Comparison of ENCODE assay signal across 8 mouse cellular contexts in the genomic region with DNA sequence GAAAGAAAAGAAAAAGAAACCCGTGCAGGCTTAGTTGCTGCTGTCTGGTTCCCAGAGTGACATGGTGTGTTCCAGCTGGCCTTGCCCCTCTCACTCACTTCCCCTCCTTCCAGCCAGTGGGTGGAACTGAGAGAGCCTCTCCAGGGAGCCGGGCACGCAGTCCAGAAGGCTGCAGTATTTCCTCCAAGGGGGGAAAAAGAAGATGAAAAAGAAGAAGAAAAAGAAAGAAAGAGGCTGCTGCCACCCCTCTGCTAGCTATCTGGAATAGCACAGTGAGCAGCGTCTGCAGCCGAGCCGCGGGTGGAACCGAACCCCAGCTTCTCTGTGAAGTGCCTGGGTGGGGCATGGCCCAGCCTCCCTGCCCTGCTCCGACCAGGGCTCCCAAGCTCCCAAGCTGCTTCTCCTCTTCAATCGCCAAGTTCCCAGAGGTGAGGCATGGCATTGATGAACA.
DNase-seq lines count a peak whose midpoint lies in the region; ATAC-seq and TF ChIP-seq lines count a peak whose summit lies in the region.

No protein-coding gene starts in this region.

- peak; percentile 38 to 56 for DNase-seq in urinary bladder, adult 18-20 months (ENCODE audit: low spot score in 2 of 2)
- DNase-seq in urinary bladder, postnatal 10 days (ENCODE audit: low spot score), result no peak
- DNase-seq in forebrain, embryonic 14.5 days (ENCODE audit: low spot score), result peak; percentile 49
- DNase-seq in heart, postnatal 0 days (ENCODE audit: low spot score), result peak; percentile 73
- peak; percentile 54 to 63 for DNase-seq in kidney, postnatal 36 days
- peak; percentile 74 for DNase-seq in lung, postnatal 25 days (ENCODE audit: low spot score)
- DNase-seq in right cerebral cortex, postnatal 4 days, result peak; percentile 11

- H3K4me3 ChIP-seq in forebrain, embryonic 14.5 days (ENCODE audit: low read depth, low read length), result peak overlapping the region; percentile 41
- peak overlapping the region; percentile 72 for H3K4me3 ChIP-seq in heart, postnatal 0 days (ENCODE audit: low read depth, low read length)

- no peaks in the 10 kb centered on the region for H3K36me3 ChIP-seq in forebrain, embryonic 14.5 days (ENCODE audit: control insufficient read depth, insufficient read depth, low read length)
- no peaks in the 10 kb centered on the region for H3K36me3 ChIP-seq in heart, postnatal 0 days (replicated peaks; ENCODE audit: control insufficient read depth, insufficient read depth, low read length)

- no peak for TF ChIP-seq CTCF in heart, postnatal 0 days (IDR thresholded peaks at IDR 0.05; ENCODE audit: low read depth)

- ATAC-seq in forebrain, embryonic 14.5 days, result peak; percentile 67
- peak; percentile 82 for ATAC-seq in heart, postnatal 0 days (ENCODE audit: insufficient read depth, low read depth)
- no peak for ATAC-seq in erythroid progenitor cell, adult 5-6 weeks (replicated peaks; ENCODE audit: low FRiP score, poor library complexity, severe bottlenecking)

- no peaks in the 10 kb centered on the region for H3K9me3 ChIP-seq in forebrain, embryonic 14.5 days (replicated peaks; ENCODE audit: control insufficient read depth, low read length)
- no peaks in the 10 kb centered on the region for H3K9me3 ChIP-seq in heart, postnatal 0 days (replicated peaks; ENCODE audit: control insufficient read depth, low read length)

- WGBS in forebrain, embryonic 14.5 days, result under 1% methylated on average over 10 of the region's 10 CpGs
- 0% methylated on average over 10 of the region's 10 CpGs for WGBS in heart, postnatal 0 days

- 0 out of 2 replicates have a peak overlapping the region, but pooled peaks have one; percentile 11 for H3K27ac ChIP-seq in forebrain, embryonic 14.5 days (ENCODE audit: low read depth, low read length)
- peak overlapping the region; percentile 75 for H3K27ac ChIP-seq in heart, postnatal 0 days (ENCODE audit: low read depth)

- H3K27me3 ChIP-seq in forebrain, embryonic 14.5 days (replicated peaks; ENCODE audit: control insufficient read depth, insufficient read depth, low read length), result peaks cover 3% of the 10 kb centered on the region; the same call in 1 of the 2 replicates
- H3K27me3 ChIP-seq in heart, postnatal 0 days (ENCODE audit: control insufficient read depth, insufficient read depth, low read length), result no peaks in the 10 kb centered on the region

- peaks cover 17% of the 10 kb centered on the region for H3K4me1 ChIP-seq in forebrain, embryonic 14.5 days (ENCODE audit: control insufficient read depth, insufficient read depth, low read length)
- peaks cover 15% of the 10 kb centered on the region; the same call in 1 of the 2 replicates for H3K4me1 ChIP-seq in heart, postnatal 0 days (ENCODE audit: control insufficient read depth, insufficient read depth)

- peak overlapping the region; percentile 83 for H3K4me2 ChIP-seq in forebrain, embryonic 14.5 days (ENCODE audit: low read length)
- H3K4me2 ChIP-seq in heart, postnatal 0 days (ENCODE audit: low read depth, low read length), result peak overlapping the region; percentile 70

- H3K9ac ChIP-seq in forebrain, embryonic 14.5 days (ENCODE audit: low read length), result peak overlapping the region; percentile 66
- peak overlapping the region; percentile 73 for H3K9ac ChIP-seq in heart, postnatal 0 days (replicated peaks; ENCODE audit: low read depth, low read length)

- no peak for TF ChIP-seq EP300 in heart, postnatal 0 days (IDR thresholded peaks at IDR 0.05; ENCODE audit: low read depth)
